Mouse (Mus musculus) kidney, adult 2 months (tissue): ENCODE data around the gene Faf1.

Source experiments
- CTCF ChIP-seq: fragments of 200-500 bp; conservative IDR thresholded peaks from 2 replicates; pipeline ENCODE4 v1.5.1; 2011; ENCODE audit warnings: low read depth, mild to moderate bottlenecking, control low read depth, low read length, moderate library complexity, mixed read lengths; ENCODE audit not compliant: insufficient read depth, insufficient read length
- POLR2A ChIP-seq: fragments of 200-500 bp; IDR thresholded peaks from one replicate; pipeline ENCODE4 v1.6.1; 2011; ENCODE audit warnings: low read depth, low read length, control low read depth

DNA sequence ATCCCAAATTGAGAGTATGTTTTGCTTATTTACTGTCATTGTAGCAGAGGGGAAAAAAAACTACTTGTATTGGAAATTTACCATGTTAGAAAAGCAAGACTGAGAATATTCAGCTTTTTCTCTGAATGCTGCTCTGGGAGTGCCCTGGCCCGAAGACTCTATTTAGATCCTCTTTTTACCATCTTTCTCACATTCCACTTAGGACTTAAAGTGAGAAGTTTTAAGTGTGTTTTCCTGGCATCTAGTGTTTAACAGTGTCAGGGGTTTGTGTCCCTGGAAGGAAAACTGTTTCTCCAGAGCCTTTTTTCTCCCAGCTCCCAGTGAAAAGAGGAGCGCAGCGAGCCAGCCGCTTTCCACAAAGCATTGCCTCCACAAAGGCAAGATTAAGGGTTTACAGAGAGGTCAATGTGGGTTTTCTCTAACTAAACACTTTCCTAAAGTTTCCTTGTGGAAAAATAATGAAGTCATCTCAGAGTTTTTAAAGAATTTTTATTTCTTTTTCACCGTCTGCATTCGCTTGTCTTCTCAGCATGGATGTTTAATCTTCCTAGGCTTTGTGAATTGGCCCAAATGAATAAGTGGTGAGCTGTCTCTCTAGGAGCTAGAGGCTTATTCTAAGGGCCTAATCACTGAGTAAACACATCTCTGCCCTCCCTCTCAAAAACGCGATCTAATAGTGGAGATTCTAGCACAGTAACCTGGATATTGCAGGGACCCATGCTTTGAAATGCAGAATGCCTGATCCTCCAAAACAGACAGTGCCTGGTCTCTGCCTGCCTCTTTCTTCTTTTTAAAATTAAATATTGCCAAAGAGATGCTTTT is 182.4 kb downstream of the Faf1 start:
- TF ChIP-seq CTCF (no peak), POLR2A (no peak)
